Comparison of ENCODE assay signal across 8 mouse cellular contexts in genomic region chr7:19303770-19304169, GRCm38 (mm10). TPM values are rescaled to one million over a fixed set of nuclear protein-coding genes. Genes with fewer than 3 reads are reported as not detected.
A peak's percentile ranks its signal among the peaks of the same experiment; 100 is the strongest.
DNase-seq lines count a peak whose midpoint lies in the region; ATAC-seq and TF ChIP-seq lines count a peak whose summit lies in the region.

No protein-coding gene starts in this region.

- peak; percentile 28 for ATAC-seq in CD4-positive, CD25-positive, alpha-beta regulatory T cell, adult 4 months
- no peak for ATAC-seq in lung, postnatal 0 days

- H3K4me2 ChIP-seq in lung, postnatal 0 days (replicated peaks; ENCODE audit: low read depth, low read length): 0 out of 2 replicates have a peak overlapping the region, but pooled peaks have one; percentile 56

- H3K9me3 ChIP-seq in forebrain, embryonic 10.5 days: no peaks in the 10 kb centered on the region
- no peaks in the 10 kb centered on the region for H3K9me3 ChIP-seq in lung, postnatal 0 days (ENCODE audit: low read length)

- H3K4me1 ChIP-seq in forebrain, embryonic 10.5 days: peaks cover 53% of the 10 kb centered on the region
- peaks cover 10% of the 10 kb centered on the region; the same call in 1 of the 2 replicates for H3K4me1 ChIP-seq in lung, postnatal 0 days (ENCODE audit: insufficient read depth, low read depth, low read length)

- no peak for TF ChIP-seq EP300 in lung, postnatal 0 days (IDR thresholded peaks at IDR 0.05)

- no peaks in the 10 kb centered on the region for H3K36me3 ChIP-seq in forebrain, embryonic 10.5 days (replicated peaks)
- no peaks in the 10 kb centered on the region for H3K36me3 ChIP-seq in lung, postnatal 0 days (ENCODE audit: insufficient read depth, low read length)

- intact Hi-C loops in heart, postnatal 10 days (cut with DNase I): no loop called here

- peak overlapping the region; percentile 49 for H3K4me3 ChIP-seq in forebrain, embryonic 10.5 days
- peak overlapping the region; percentile 31; the same call in 1 of the 2 replicates for H3K4me3 ChIP-seq in lung, postnatal 0 days (ENCODE audit: low read depth, low read length)

- H3K27me3 ChIP-seq in forebrain, embryonic 10.5 days (ENCODE audit: poor library complexity, severe bottlenecking): peaks cover 69% of the 10 kb centered on the region
- peaks cover 52% of the 10 kb centered on the region for H3K27me3 ChIP-seq in lung, postnatal 0 days (replicated peaks; ENCODE audit: insufficient read depth, low read length)

- no peak overlapping the region for H3K27ac ChIP-seq in forebrain, embryonic 10.5 days
- H3K27ac ChIP-seq in lung, postnatal 0 days (ENCODE audit: low read length): no peak overlapping the region

- no peak overlapping the region for H3K9ac ChIP-seq in lung, postnatal 0 days (replicated peaks; ENCODE audit: low read depth)

- TF ChIP-seq CTCF in lung, postnatal 0 days (IDR thresholded peaks at IDR 0.05): peak; percentile 87

- WGBS in forebrain, embryonic 10.5 days: under 1% methylated on average over 16 of the region's 16 CpGs
- WGBS in lung, postnatal 0 days: 2% methylated on average over 15 of the region's 16 CpGs

- peak; percentile 78 for DNase-seq in adrenal gland, postnatal 25 days
- peak; percentile 85 for DNase-seq in forebrain, embryonic 10.5 days (ENCODE audit: extremely low spot score, low spot score)
- DNase-seq in heart, postnatal 10 days: peak; percentile 83 to 91
- peak; percentile 74 for DNase-seq in kidney, postnatal 14 days
- peak; percentile 72 for DNase-seq in lung, postnatal 0 days (ENCODE audit: low spot score)
- peak; percentile 71 for DNase-seq in ovary, postnatal 36 days (ENCODE audit: low spot score)
- DNase-seq in thymus, postnatal 36 days: peak; percentile 76 to 78

RNA-seq across cellular contexts. Expression of gene Fosb, which starts 6.1 kb away (rescaled TPM):
- polyA plus RNA-seq in CD4-positive, CD25-positive, alpha-beta regulatory T cell, adult 4 months (2017; shearing (Covaris generic)): 1 to 10 TPM in 1 of 2 experiments, under 1 TPM in 1; 0.35 to 2.7 TPM
- total RNA-seq in adrenal gland, postnatal 25 days (2021): 1.0 and 1.3 TPM in 2 replicates
- polyA plus RNA-seq in forebrain, embryonic 10.5 days (2016; fragmentation: Nextera tagmentation; extraction: Ambion mirVana): 0.10 TPM in 1 of 2 replicates, not detected in the other
- under 1 TPM; 0.48 to 0.60 TPM for total RNA-seq in heart, postnatal 10 days (2021)
- 0.17 and 0.44 TPM in 2 replicates for polyA plus RNA-seq in lung, postnatal 0 days (2015; fragmentation: Nextera tagmentation; extraction: Ambion mirVana)

RNA-seq across cellular contexts. Expression of gene Rtn2, which starts 21.3 kb away (rescaled TPM):
- not detected for polyA plus RNA-seq in CD4-positive, CD25-positive, alpha-beta regulatory T cell, adult 4 months (2017; shearing (Covaris generic))
- 2.5 and 5.3 TPM in 2 replicates for total RNA-seq in adrenal gland, postnatal 25 days (2021)
- polyA plus RNA-seq in forebrain, embryonic 10.5 days (2016; fragmentation: Nextera tagmentation; extraction: Ambion mirVana): 32.1 and 33.1 TPM in 2 replicates
- total RNA-seq in heart, postnatal 10 days (2021): 10 to 100 TPM; 67.9 to 82.8 TPM
- polyA plus RNA-seq in lung, postnatal 0 days (2015; fragmentation: Nextera tagmentation; extraction: Ambion mirVana): 23.8 and 26.6 TPM in 2 replicates

RNA-seq across cellular contexts. Expression of gene Ppm1n, which starts 23.9 kb away (rescaled TPM):
- 1 to 10 TPM; 1.7 to 2.1 TPM for polyA plus RNA-seq in CD4-positive, CD25-positive, alpha-beta regulatory T cell, adult 4 months (2017; shearing (Covaris generic))
- total RNA-seq in adrenal gland, postnatal 25 days (2021): not detected in 2 replicates
- polyA plus RNA-seq in forebrain, embryonic 10.5 days (2016; fragmentation: Nextera tagmentation; extraction: Ambion mirVana): 0.41 and 0.51 TPM in 2 replicates
- under 1 TPM in 1 of 2 experiments, not detected in 1; 0.67 TPM for total RNA-seq in heart, postnatal 10 days (2021)
- polyA plus RNA-seq in lung, postnatal 0 days (2015; fragmentation: Nextera tagmentation; extraction: Ambion mirVana): not detected in 2 replicates

RNA-seq across cellular contexts. Expression of gene Vasp, which starts 32.2 kb away (rescaled TPM):
- 100 to 1,000 TPM in 1 of 2 experiments, 10 to 100 TPM in 1; 52.3 to 109 TPM for polyA plus RNA-seq in CD4-positive, CD25-positive, alpha-beta regulatory T cell, adult 4 months (2017; shearing (Covaris generic))
- total RNA-seq in adrenal gland, postnatal 25 days (2021): 47.4 and 61.4 TPM in 2 replicates
- polyA plus RNA-seq in forebrain, embryonic 10.5 days (2016; fragmentation: Nextera tagmentation; extraction: Ambion mirVana): 47.4 and 56.9 TPM in 2 replicates
- 10 to 100 TPM; 84.0 to 98.6 TPM for total RNA-seq in heart, postnatal 10 days (2021)
- polyA plus RNA-seq in lung, postnatal 0 days (2015; fragmentation: Nextera tagmentation; extraction: Ambion mirVana): 109 and 121 TPM in 2 replicates

RNA-seq across cellular contexts. Expression of gene Ercc1, which starts 40.8 kb away (rescaled TPM):
- polyA plus RNA-seq in CD4-positive, CD25-positive, alpha-beta regulatory T cell, adult 4 months (2017; shearing (Covaris generic)): 10 to 100 TPM; 71.2 to 78.1 TPM
- total RNA-seq in adrenal gland, postnatal 25 days (2021): 44.5 and 45.8 TPM in 2 replicates
- polyA plus RNA-seq in forebrain, embryonic 10.5 days (2016; fragmentation: Nextera tagmentation; extraction: Ambion mirVana): 95.3 and 96.1 TPM in 2 replicates
- total RNA-seq in heart, postnatal 10 days (2021): 10 to 100 TPM; 40.1 to 43.2 TPM
- 51.0 and 57.8 TPM in 2 replicates for polyA plus RNA-seq in lung, postnatal 0 days (2015; fragmentation: Nextera tagmentation; extraction: Ambion mirVana)

Comparison
In these comparisons a context has a peak if more than half of its experiments do, and no peak if none do; other contexts are left out.
1. RNA of gene Rtn2, which starts 21.3 kb away (polyA plus RNA-seq): 32.1 to 33.1 TPM in forebrain, embryonic 10.5 days and 23.8 to 26.6 TPM in lung, postnatal 0 days; not detected in CD4-positive, CD25-positive, alpha-beta regulatory T cell, adult 4 months; every median in the first group is over 10 times any median in the second.
2. Peak in every context shown above with its lines, with median percentiles within 50 percentile points of each other: DNase-seq.